Mouse (Mus musculus): ENCODE results near the gene Ppp1r14a.

Gene Ppp1r14a

GRCm38 (mm10) chr7:29327087-29327486 lies 38.0 kb downstream of the Ppp1r14a start:
- DNase-seq (ENCODE audit: low read depth, low spot score) = no peak

DNA sequence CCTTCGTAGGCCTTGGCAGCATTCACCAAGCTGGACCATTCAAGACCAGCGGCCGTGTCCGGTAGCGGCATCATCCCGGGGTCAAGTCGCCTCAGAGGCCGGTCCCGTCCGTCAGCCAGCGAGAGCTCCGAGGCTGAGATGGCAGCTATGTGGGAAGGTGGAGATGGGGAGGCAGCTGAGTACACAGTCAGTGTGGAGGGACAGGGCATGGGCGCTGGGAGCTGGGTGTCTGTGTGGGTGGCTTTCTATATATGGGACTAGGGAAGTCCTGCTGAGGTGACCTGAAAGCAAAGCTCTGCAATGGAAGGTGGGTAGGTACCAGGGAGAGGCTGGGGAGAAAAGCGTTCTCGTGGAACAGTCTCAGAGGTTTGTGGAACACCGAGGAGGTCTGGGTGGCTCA lies 39.9 kb downstream of the Ppp1r14a start:
- no peak for DNase-seq (ENCODE audit: low read depth, low spot score)

DNA sequence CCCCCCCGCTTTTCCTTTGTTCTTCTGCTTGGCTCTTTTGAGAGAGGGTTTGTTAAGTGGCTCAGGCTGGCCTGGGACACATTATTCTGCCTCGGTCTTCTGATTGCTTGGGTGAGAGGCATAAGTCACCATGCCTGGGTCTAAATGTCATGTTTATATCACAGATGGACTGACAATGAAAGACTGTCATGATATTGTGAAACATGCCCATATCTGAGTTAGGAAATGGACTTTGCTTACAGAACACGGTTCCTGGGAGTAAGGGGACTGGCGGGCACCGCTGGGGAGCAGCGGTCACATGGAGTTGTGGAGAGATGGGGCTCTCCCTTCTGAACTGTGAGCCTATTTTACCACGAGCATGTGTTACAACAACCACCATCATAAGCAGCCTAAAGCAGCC lies 45.0 kb downstream of the Ppp1r14a start:
- no peak for DNase-seq (ENCODE audit: low read depth, low spot score)

DNA sequence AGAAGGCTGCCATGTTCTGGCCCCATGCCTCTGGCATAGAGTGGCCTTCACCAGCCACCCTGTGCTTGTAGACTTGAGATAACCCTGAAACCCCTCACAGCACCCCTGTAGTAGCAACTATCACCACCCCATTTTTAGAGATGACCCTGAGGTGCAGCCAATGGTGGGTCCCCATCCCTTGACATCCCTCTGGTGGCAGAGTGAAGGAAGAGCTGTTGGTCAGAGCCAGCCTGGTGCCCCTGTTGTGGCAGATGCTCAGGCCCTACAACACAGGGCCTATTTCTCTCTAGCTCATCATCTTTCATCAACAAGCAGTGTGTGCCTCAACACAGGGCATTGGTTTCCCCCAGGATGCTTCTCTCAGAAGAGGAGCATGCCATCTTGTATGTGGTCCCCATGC lies 46.2 kb downstream of the Ppp1r14a start:
- DNase-seq (ENCODE audit: low read depth, low spot score) = no peak

GRCm38 (mm10) chr7:29335841-29336671 lies 46.9 kb downstream of the Ppp1r14a start:
- no peak for DNase-seq (ENCODE audit: low read depth, low spot score)

- DNase-seq (ENCODE audit: low read depth, low spot score) = no peak
Observed at GRCm38 (mm10) chr7:29336795-29337319, 47.7 kb downstream of the Ppp1r14a start.

DNA sequence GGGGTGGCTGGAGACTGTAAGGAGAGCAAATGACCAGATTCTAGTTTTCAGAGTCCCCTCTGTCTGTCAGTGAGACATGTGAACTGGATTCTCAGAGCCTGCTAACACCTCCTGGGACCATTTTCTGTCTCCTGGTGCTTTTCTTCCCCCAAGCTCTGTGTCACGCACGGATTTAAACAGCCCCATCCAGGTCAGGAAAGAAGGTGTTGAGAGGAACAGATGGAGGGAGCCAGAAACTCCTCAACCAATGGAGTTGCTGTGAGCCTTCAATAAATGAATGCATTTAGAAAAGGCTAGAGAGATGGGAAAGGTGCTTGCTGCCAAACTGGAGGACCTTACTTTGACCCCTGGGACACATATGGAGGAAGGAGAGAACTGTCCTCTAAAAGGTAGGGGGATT lies 48.7 kb downstream of the Ppp1r14a start:
- DNase-seq (ENCODE audit: low read depth, low spot score) = no peak

DNA sequence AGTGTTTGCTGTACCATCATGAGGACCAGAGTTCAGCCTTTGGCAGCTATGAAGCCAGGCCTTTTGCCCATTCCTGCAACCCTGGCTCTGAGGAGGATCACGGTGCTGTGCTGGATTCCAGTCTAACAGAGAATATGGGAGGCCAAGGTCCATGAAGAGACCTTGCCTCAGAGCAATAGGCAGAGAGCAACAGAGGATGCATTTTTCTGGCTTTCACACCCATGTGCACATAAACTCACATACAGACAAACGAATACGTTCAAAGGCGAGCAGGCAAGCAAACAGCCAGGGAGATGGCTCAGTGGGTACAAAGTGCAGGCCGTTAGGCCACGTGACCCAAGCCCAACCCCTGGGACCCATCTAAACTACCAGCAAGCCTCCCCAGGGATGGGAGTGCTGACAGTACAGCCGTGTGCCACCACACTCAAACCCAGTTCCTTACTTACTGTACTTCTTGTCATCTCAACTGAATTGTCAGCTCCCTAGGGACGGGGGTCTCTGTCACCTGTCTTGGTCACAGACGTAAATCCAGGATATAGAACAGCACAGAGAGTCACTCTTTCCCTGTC lies 49.3 kb downstream of the Ppp1r14a start:
- DNase-seq (ENCODE audit: low read depth, low spot score) = no peak

DNA sequence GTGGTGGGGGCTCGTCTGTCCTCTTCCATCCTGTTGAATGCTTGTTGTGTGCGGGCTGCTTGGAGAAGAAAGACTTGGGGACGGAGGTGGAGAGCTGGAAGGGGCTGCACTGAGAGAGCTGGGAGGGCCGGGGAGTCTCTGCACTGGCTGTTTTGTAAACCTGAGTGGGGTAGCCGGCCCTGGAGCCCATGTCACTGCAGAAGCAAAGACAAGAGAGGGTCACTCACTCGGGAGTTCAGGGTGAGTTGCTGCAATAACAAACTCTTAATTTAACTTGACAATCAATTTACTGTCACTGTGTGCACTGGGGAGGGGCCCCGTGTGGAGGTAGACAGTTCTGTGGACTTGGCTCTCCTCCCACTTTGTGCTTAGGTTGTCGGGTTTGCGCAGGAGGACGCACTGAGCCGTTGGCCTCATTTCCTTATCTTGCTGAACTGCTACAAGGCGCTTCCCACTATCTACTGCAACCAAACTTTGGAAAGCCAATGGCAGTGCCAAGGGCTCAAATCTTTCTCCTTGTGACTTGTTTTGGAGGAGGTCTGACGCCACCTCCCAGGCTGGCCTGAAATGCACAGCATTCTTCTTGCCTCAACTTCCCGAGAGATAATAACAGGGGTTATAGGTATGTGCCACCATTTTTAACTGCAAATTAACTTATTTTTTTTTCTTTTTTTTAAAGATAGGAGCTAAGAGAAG lies 50.0 kb downstream of the Ppp1r14a start:
- DNase-seq (ENCODE audit: low read depth, low spot score) = no peak

DNA sequence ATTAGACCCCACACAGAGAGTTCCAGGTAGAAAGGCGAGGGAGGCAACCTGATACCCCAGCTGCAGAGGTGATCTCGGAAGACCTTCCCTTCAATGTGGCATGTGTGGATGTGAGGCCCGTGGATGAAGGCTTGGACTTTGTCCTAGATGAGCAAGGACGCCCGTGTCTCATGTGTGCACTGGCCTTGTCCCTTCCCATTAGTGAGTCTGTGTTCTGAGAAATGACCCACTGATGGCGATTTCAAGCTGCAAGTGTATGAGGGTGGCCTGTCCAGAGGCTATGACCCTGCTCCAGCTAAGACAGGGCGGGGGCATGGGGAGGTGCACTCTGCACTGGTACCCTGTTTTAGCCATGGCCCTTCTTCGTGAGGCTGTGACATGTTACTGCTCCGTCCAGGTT lies 51.1 kb downstream of the Ppp1r14a start:
- no peak for DNase-seq (ENCODE audit: low read depth, low spot score)

DNA sequence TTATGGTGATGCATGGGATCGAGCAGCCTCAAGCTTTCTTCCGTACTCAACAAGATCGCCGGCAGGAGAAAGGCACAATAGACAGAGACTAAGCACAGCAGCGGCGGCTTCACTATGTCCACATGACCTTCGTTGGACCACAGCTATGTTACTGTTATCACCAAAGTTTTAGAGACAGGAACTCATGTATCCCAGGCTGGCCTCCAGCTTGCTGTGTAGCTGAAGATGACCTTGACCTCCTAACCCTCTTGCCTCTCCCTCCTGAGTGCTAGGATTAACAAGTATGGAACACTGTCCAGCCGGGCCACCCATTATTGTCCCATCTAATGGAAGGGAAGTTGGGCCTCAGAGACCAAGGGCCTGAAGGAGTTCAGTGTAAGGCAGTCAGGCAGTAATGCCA lies 51.7 kb downstream of the Ppp1r14a start:
- DNase-seq (ENCODE audit: low read depth, low spot score) = no peak

- no peak for DNase-seq (ENCODE audit: low read depth, low spot score)
Observed at GRCm38 (mm10) chr7:29341722-29342121, 52.6 kb downstream of the Ppp1r14a start.

DNA sequence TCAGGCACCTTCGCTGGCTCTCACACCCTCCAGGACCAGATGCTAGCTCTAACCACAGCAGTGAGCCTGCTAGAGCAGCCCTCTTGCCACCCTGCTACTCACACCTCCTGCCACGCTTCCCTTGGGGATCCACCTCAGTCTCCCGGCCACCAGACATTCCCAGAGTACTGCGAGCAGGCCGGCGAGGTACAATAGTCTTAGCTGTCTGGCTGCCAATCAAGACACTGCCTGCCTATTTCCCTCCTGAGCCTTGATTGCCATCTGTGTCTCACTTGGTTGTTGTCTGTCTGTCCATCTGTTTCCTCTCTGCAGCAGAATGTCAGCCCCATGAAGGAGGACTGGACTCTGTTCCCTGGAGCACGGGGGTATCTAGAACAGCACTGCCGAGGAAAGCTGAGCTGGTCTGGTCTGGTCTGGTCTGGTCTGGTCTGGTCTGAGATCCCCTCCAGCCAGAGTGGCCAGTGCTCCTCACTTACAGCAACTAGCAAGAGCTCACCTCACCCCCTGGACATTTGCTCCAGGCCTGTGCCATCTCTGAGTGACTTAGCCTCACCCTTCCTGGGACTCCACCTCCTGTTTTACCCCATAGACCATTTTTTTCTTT lies 53.5 kb downstream of the Ppp1r14a start:
- no peak for DNase-seq (ENCODE audit: low read depth, low spot score)

Data from CD4-positive helper T cell, adult 2 months (primary cell).